Mouse (Mus musculus): Measurements from ENCODE around the gene Lhpp. TPM values are rescaled to one million over a fixed set of nuclear protein-coding genes. Genes with fewer than 3 reads are reported as not detected.

Lhpp gene
- polyA plus RNA-seq, 1 experiment from 2014 or later = 9.3 TPM

GRCm38 (mm10) chr7:132722401-132723370, 112.2 kb downstream of the Lhpp start:
- Histone ChIP-seq H3K36me3 (ENCODE audit: control insufficient read depth, insufficient read depth, low read length) (no peaks in the 10 kb centered on the region), H3K4me3 (ENCODE audit: low read depth, low read length) (no peak overlapping the region), H3K27ac (replicated peaks) (no peak overlapping the region), H3K4me2 (replicated peaks; ENCODE audit: low read depth) (no peak overlapping the region), H3K4me1 (replicated peaks; ENCODE audit: control insufficient read depth, insufficient read depth) (peaks cover 8% of the 10 kb centered on the region), H3K9me3 (ENCODE audit: control insufficient read depth, low read length) (no peaks in the 10 kb centered on the region), H3K27me3 (ENCODE audit: control insufficient read depth, insufficient read depth, low read length) (no peaks in the 10 kb centered on the region), H3K9ac (ENCODE audit: low read length) (no peak overlapping the region)
- no peak for ATAC-seq (ENCODE audit: low FRiP score, low TSS enrichment)
- 90% methylated on average over 12 of the region's 12 CpGs for WGBS
- no peak for DNase-seq (ENCODE audit: low spot score)
- TF ChIP-seq EP300 (optimal IDR thresholded peaks at IDR 0.05) (no peak), CTCF (IDR thresholded peaks at IDR 0.05; ENCODE audit: low read depth) (no peak)

GRCm38 (mm10) chr7:132723906-132724305, 113.5 kb downstream of the Lhpp start:
- H3K9ac ChIP-seq (ENCODE audit: low read length) = no peak overlapping the region
- TF ChIP-seq CTCF (IDR thresholded peaks at IDR 0.05; ENCODE audit: low read depth) (no peak), EP300 (optimal IDR thresholded peaks at IDR 0.05) (no peak)
- H3K9me3 ChIP-seq (ENCODE audit: control insufficient read depth, low read length) = no peaks in the 10 kb centered on the region
- H3K36me3 ChIP-seq (ENCODE audit: control insufficient read depth, insufficient read depth, low read length) = no peaks in the 10 kb centered on the region
- H3K27ac ChIP-seq (replicated peaks) = no peak overlapping the region
- no peak overlapping the region for H3K4me2 ChIP-seq (replicated peaks; ENCODE audit: low read depth)
- peak; percentile 54 for DNase-seq (ENCODE audit: low spot score)
- peak; percentile 60 for ATAC-seq (ENCODE audit: low FRiP score, low TSS enrichment)
- no peak overlapping the region for H3K4me3 ChIP-seq (ENCODE audit: low read depth, low read length)
- no peaks in the 10 kb centered on the region for H3K27me3 ChIP-seq (ENCODE audit: control insufficient read depth, insufficient read depth, low read length)
- H3K4me1 ChIP-seq (replicated peaks; ENCODE audit: control insufficient read depth, insufficient read depth) = peaks cover 8% of the 10 kb centered on the region
- WGBS = 57% methylated on average over 11 of the region's 11 CpGs

- Histone ChIP-seq H3K9ac (ENCODE audit: low read length) (no peak overlapping the region), H3K36me3 (ENCODE audit: control insufficient read depth, insufficient read depth, low read length) (no peaks in the 10 kb centered on the region), H3K27me3 (ENCODE audit: control insufficient read depth, insufficient read depth, low read length) (no peaks in the 10 kb centered on the region), H3K9me3 (ENCODE audit: control insufficient read depth, low read length) (no peaks in the 10 kb centered on the region), H3K4me3 (ENCODE audit: low read depth, low read length) (no peak overlapping the region), H3K27ac (replicated peaks) (peak overlapping the region; percentile 13; the same call in 1 of the 2 replicates), H3K4me2 (replicated peaks; ENCODE audit: low read depth) (no peak overlapping the region), H3K4me1 (replicated peaks; ENCODE audit: control insufficient read depth, insufficient read depth) (peaks cover 10% of the 10 kb centered on the region)
- 69% methylated on average over 5 of the region's 5 CpGs for WGBS
- TF ChIP-seq EP300 (optimal IDR thresholded peaks at IDR 0.05) = no peak
- TF ChIP-seq CTCF (IDR thresholded peaks at IDR 0.05; ENCODE audit: low read depth) = no peak
- ATAC-seq (ENCODE audit: low FRiP score, low TSS enrichment) = no peak
- DNase-seq (ENCODE audit: low spot score) = peak; percentile 36
Observed at GRCm38 (mm10) chr7:132724501-132725062, 114.1 kb downstream of the Lhpp start.

GRCm38 (mm10) chr7:132726106-132726861, 115.8 kb downstream of the Lhpp start:
- no peak overlapping the region for H3K27ac ChIP-seq (replicated peaks)

GRCm38 (mm10) chr7:132729093-132729831, 118.8 kb downstream of the Lhpp start:
- H3K4me3 ChIP-seq (ENCODE audit: low read depth, low read length) = no peak overlapping the region
- H3K4me1 ChIP-seq (replicated peaks; ENCODE audit: control insufficient read depth, insufficient read depth) = peaks cover 6% of the 10 kb centered on the region
- TF ChIP-seq EP300 (optimal IDR thresholded peaks at IDR 0.05) (no peak), CTCF (IDR thresholded peaks at IDR 0.05; ENCODE audit: low read depth) (no peak)
- 62% methylated on average over 4 of the region's 4 CpGs for WGBS
- no peaks in the 10 kb centered on the region for H3K9me3 ChIP-seq (ENCODE audit: control insufficient read depth, low read length)
- no peak overlapping the region for H3K27ac ChIP-seq (replicated peaks)
- peak; percentile 74 for DNase-seq (ENCODE audit: low spot score)
- H3K36me3 ChIP-seq (ENCODE audit: control insufficient read depth, insufficient read depth, low read length) = no peaks in the 10 kb centered on the region
- no peak overlapping the region for H3K4me2 ChIP-seq (replicated peaks; ENCODE audit: low read depth)
- H3K27me3 ChIP-seq (ENCODE audit: control insufficient read depth, insufficient read depth, low read length) = no peaks in the 10 kb centered on the region
- no peak overlapping the region for H3K9ac ChIP-seq (ENCODE audit: low read length)
- peak; percentile 68 for ATAC-seq (ENCODE audit: low FRiP score, low TSS enrichment)

More at GRCm38 (mm10) chr7:132726106-132726861, 115.8 kb downstream of the Lhpp start:
- no peak overlapping the region for H3K9ac ChIP-seq (ENCODE audit: low read length)
- H3K4me1 ChIP-seq (replicated peaks; ENCODE audit: control insufficient read depth, insufficient read depth) = peaks cover 12% of the 10 kb centered on the region
- DNase-seq (ENCODE audit: low spot score) = no peak
- no peak overlapping the region for H3K4me2 ChIP-seq (replicated peaks; ENCODE audit: low read depth)
- no peak overlapping the region for H3K4me3 ChIP-seq (ENCODE audit: low read depth, low read length)
- 49% methylated on average over 13 of the region's 13 CpGs for WGBS
- no peak for ATAC-seq (ENCODE audit: low FRiP score, low TSS enrichment)
- H3K9me3 ChIP-seq (ENCODE audit: control insufficient read depth, low read length) = no peaks in the 10 kb centered on the region
- no peaks in the 10 kb centered on the region for H3K36me3 ChIP-seq (ENCODE audit: control insufficient read depth, insufficient read depth, low read length)
- TF ChIP-seq EP300 (optimal IDR thresholded peaks at IDR 0.05) (no peak), CTCF (IDR thresholded peaks at IDR 0.05; ENCODE audit: low read depth) (no peak)
- no peaks in the 10 kb centered on the region for H3K27me3 ChIP-seq (ENCODE audit: control insufficient read depth, insufficient read depth, low read length)
